Mouse (Mus musculus) layer of hippocampus, postnatal 14 days (tissue): ENCODE data around the gene Specc1l. TPM values are rescaled to one million over a fixed set of nuclear protein-coding genes. Genes with fewer than 3 reads are reported as not detected.
A peak's percentile ranks its signal among the peaks of the same experiment; 100 is the strongest.

Experiments
- DNase-seq, 2 experiments: peaks; one replicate each; pipeline ENCODE4 v3.0.0; 2021 to 2022; ENCODE audit warnings: low spot score in 2 of 2, mixed read lengths in 1 of 2
- total RNA-seq, 2 experiments: library from RNA; stranded (reverse); gene quantifications; 2 replicates each; pipeline ENCODE4 v1.2.3; 2021

Gene Specc1l
- total RNA-seq, 2 experiments from 2014 or later, result 46.5 to 49.5 TPM

GRCm38 (mm10) chr10:75314190-75314980 is 102.5 kb downstream of the Specc1l start:
- DNase-seq, result no peak

GRCm38 (mm10) chr10:75315756-75316155 is 103.9 kb downstream of the Specc1l start:
- no peak for DNase-seq

GRCm38 (mm10) chr10:75316472-75316871 is 104.6 kb downstream of the Specc1l start:
- no peak for DNase-seq

GRCm38 (mm10) chr10:75316872-75316907 is 104.8 kb downstream of the Specc1l start, which contains the start of gene Adora2a:
Gene Adora2a (plus strand): TSS chr10:75316877.
- no peak for DNase-seq

GRCm38 (mm10) chr10:75316908-75317761 is 105.3 kb downstream of the Specc1l start:
- peak; percentile 42 to 43 for DNase-seq

- DNase-seq, result no peak
Measured at GRCm38 (mm10) chr10:75318206-75318605, 106.3 kb downstream of the Specc1l start.

- no peak for DNase-seq
Measured at GRCm38 (mm10) chr10:75320321-75320720, 108.4 kb downstream of the Specc1l start.

- no peak for DNase-seq
Measured at GRCm38 (mm10) chr10:75322966-75323365, 111.1 kb downstream of the Specc1l start.

- DNase-seq, result no peak
Measured at GRCm38 (mm10) chr10:75323986-75324385, 112.1 kb downstream of the Specc1l start.

GRCm38 (mm10) chr10:75324391-75324790 is 112.5 kb downstream of the Specc1l start:
- DNase-seq, result no peak

GRCm38 (mm10) chr10:75325821-75326220 is 113.9 kb downstream of the Specc1l start:
- DNase-seq, result no peak

- DNase-seq, result no peak
Measured at GRCm38 (mm10) chr10:75326553-75326952, 114.7 kb downstream of the Specc1l start.

- DNase-seq, result no peak
Measured at GRCm38 (mm10) chr10:75327081-75327480, 115.2 kb downstream of the Specc1l start.

- DNase-seq, result no peak
Measured at GRCm38 (mm10) chr10:75328201-75328704, 116.4 kb downstream of the Specc1l start.

GRCm38 (mm10) chr10:75332268-75332667 is 120.4 kb downstream of the Specc1l start:
- DNase-seq, result no peak

- no peak for DNase-seq
Measured at GRCm38 (mm10) chr10:75333176-75333776, 121.4 kb downstream of the Specc1l start.

- DNase-seq, result no peak
Measured at GRCm38 (mm10) chr10:75334175-75334574, 122.3 kb downstream of the Specc1l start.

- DNase-seq, result no peak
Measured at GRCm38 (mm10) chr10:75335075-75335474, 123.2 kb downstream of the Specc1l start.

GRCm38 (mm10) chr10:75337231-75337630 is 125.4 kb downstream of the Specc1l start:
- DNase-seq, result no peak

- DNase-seq, result no peak
Measured at GRCm38 (mm10) chr10:75338852-75339251, 127.0 kb downstream of the Specc1l start.

- DNase-seq, result no peak
Measured at GRCm38 (mm10) chr10:75339377-75339776, 127.5 kb downstream of the Specc1l start.

- DNase-seq, result no peak
Measured at GRCm38 (mm10) chr10:75341936-75342335, 130.1 kb downstream of the Specc1l start.
